Mouse (Mus musculus) G1E (cell line): ENCODE measurements around the gene Dhx38.

Source experiments
- CTCF ChIP-seq: IDR thresholded peaks from 2 replicates; pipeline ENCODE4 v1.5.1; 2012; ENCODE audit warnings: low read depth, low read length, inconsistent platforms, mixed read lengths
- GATA1 ChIP-seq: IDR thresholded peaks from 2 replicates; pipeline ENCODE4 v1.6.1; 2012; ENCODE audit warnings: borderline replicate concordance, low read length, inconsistent platforms, mixed read lengths
- TAL1 ChIP-seq: conservative IDR thresholded peaks from 2 replicates; pipeline ENCODE4 v1.6.1; 2012; ENCODE audit warnings: low read depth, low read length, inconsistent platforms, mixed read lengths

DNA sequence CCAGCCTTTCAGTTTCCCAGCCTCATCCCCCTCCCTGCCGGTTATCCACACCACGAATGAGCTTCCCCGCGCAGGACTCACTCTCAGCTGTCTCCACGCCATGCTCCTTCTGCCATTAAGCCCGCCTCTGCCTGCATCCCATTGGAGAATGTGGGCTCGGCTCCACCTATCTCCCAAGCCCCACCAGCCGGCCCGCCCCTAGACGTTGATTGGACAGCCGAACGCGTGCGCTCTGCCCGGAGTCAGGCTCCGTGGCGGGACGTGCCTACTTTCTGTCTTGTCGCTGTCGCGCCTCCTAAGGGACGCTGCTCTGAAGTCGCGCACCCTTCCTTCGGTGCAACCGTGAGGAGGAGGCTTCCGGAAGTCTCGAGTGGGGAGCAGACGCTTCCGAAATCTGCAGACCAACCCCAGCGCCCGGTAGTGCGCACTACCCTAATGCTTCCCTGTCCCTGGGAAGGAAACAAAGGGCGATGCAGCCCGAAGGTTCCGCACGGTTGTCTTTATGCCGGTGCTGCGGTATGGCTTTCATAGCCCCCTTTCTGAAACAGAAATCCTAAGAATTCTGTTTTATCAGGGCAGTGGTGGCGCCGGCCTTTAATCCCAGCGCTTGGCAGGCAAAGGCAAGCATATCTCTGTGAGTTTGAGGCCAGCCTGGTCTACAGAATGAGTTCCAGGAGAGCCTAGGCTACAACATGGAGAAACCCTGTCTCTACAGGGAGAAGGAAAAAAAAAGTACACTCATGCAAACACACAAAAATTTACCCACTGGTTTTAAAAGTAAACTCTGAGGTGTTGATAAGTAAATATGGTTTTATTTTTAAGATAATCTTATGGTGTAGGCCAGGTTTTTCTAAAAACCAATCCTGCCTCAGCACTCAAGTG lies 42.9 kb upstream of the Dhx38 start, which contains the start of gene Dhodh:
- TF ChIP-seq TAL1 = no peak
- no peak for TF ChIP-seq CTCF
- TF ChIP-seq GATA1 = no peak
